9 mouse cellular contexts compared by ENCODE assay signal in genomic region chr5:138275216-138276050, GRCm38 (mm10). TPM values are rescaled to one million over a fixed set of nuclear protein-coding genes. Genes with fewer than 3 reads are reported as not detected.
DNase-seq lines count a peak whose midpoint lies in the region; ATAC-seq lines count a peak whose summit lies in the region.
"Had no signal": no experiment of that assay in that cellular context is flagged by ENCODE, and none has a peak within 500 bp of the region (broad histone marks: within the 10 kb centered on the region; RNA-seq: fewer than 3 reads in every experiment).

No protein-coding gene starts in this region.

- no peaks in the 10 kb centered on the region for H3K9me3 ChIP-seq in heart, embryonic 11.5 days (replicated peaks; ENCODE audit: control insufficient read depth, low read length)
- peaks cover 1% of the 10 kb centered on the region for H3K9me3 ChIP-seq in forebrain, embryonic 10.5 days
- H3K9me3 ChIP-seq in kidney, embryonic 15.5 days (replicated peaks) = peaks cover 2% of the 10 kb centered on the region; the same call in 1 of the 2 replicates
- H3K9me3 ChIP-seq in neural tube, embryonic 12.5 days = peaks cover 2% of the 10 kb centered on the region; the same call in 1 of the 2 replicates

- no peak for ATAC-seq in heart, embryonic 11.5 days (replicated peaks; ENCODE audit: insufficient number of reproducible peaks, low FRiP score, low TSS enrichment)
- ATAC-seq in kidney, embryonic 15.5 days (replicated peaks; ENCODE audit: low FRiP score) = 0 out of 2 replicates have a peak, but pooled peaks have one; percentile 10
- no peak for ATAC-seq in neural tube, embryonic 12.5 days (ENCODE audit: low FRiP score, low read depth)

- intact Hi-C loops in heart, postnatal 25 days (cut with DNase I) = no loop called here
- intact Hi-C loops in gastrocnemius, postnatal 36 days (cut with DNase I) = no loop called here

- peaks cover 5% of the 10 kb centered on the region; the same call in 1 of the 2 replicates for H3K4me1 ChIP-seq in heart, embryonic 11.5 days (ENCODE audit: control insufficient read depth, insufficient read depth, low read length)
- H3K4me1 ChIP-seq in forebrain, embryonic 10.5 days = peaks cover 89% of the 10 kb centered on the region
- peaks cover 59% of the 10 kb centered on the region for H3K4me1 ChIP-seq in kidney, embryonic 15.5 days
- peaks cover 62% of the 10 kb centered on the region for H3K4me1 ChIP-seq in neural tube, embryonic 12.5 days

- peak overlapping the region; percentile 53; the same call in 1 of the 2 replicates for H3K9ac ChIP-seq in heart, embryonic 11.5 days (ENCODE audit: low read depth, low read length)
- peak overlapping the region; percentile 42 for H3K9ac ChIP-seq in kidney, embryonic 15.5 days
- peak overlapping the region; percentile 58 for H3K9ac ChIP-seq in neural tube, embryonic 12.5 days

- H3K4me3 ChIP-seq in heart, embryonic 11.5 days (ENCODE audit: low read depth, low read length) = peak overlapping the region; percentile 18; the same call in 1 of the 2 replicates
- H3K4me3 ChIP-seq in forebrain, embryonic 10.5 days = peak overlapping the region; percentile 47
- H3K4me3 ChIP-seq in kidney, embryonic 15.5 days (replicated peaks) = peak overlapping the region; percentile 24
- peak overlapping the region; percentile 34 for H3K4me3 ChIP-seq in neural tube, embryonic 12.5 days

- H3K36me3 ChIP-seq in heart, embryonic 11.5 days (ENCODE audit: control insufficient read depth, insufficient read depth, low read length) = peaks cover 3% of the 10 kb centered on the region; the same call in 1 of the 2 replicates
- peaks cover 45% of the 10 kb centered on the region for H3K36me3 ChIP-seq in forebrain, embryonic 10.5 days (replicated peaks)
- peaks cover 17% of the 10 kb centered on the region for H3K36me3 ChIP-seq in kidney, embryonic 15.5 days
- H3K36me3 ChIP-seq in neural tube, embryonic 12.5 days = peaks cover 35% of the 10 kb centered on the region

- H3K27ac ChIP-seq in heart, embryonic 11.5 days (ENCODE audit: low read depth, low read length) = no peak overlapping the region
- H3K27ac ChIP-seq in forebrain, embryonic 10.5 days = peak overlapping the region; percentile 73
- H3K27ac ChIP-seq in kidney, embryonic 15.5 days = peak overlapping the region; percentile 59
- H3K27ac ChIP-seq in neural tube, embryonic 12.5 days = no peak overlapping the region

- WGBS in heart, embryonic 11.5 days (ENCODE audit: insufficient replicate concordance) = 28% methylated on average over 41 of the region's 41 CpGs
- 6% methylated on average over 41 of the region's 41 CpGs for WGBS in forebrain, embryonic 10.5 days
- 21% methylated on average over 41 of the region's 41 CpGs for WGBS in kidney, embryonic 15.5 days
- 10% methylated on average over 41 of the region's 41 CpGs for WGBS in neural tube, embryonic 12.5 days

- H3K27me3 ChIP-seq in heart, embryonic 11.5 days (ENCODE audit: control insufficient read depth, insufficient read depth, low read length) = peaks cover 9% of the 10 kb centered on the region
- H3K27me3 ChIP-seq in forebrain, embryonic 10.5 days (ENCODE audit: poor library complexity, severe bottlenecking) = peaks cover 51% of the 10 kb centered on the region
- H3K27me3 ChIP-seq in kidney, embryonic 15.5 days = no peaks in the 10 kb centered on the region
- no peaks in the 10 kb centered on the region for H3K27me3 ChIP-seq in neural tube, embryonic 12.5 days (replicated peaks)

- no peak for DNase-seq in heart, postnatal 25 days (ENCODE audit: low spot score)
- DNase-seq in forebrain, embryonic 10.5 days (ENCODE audit: extremely low spot score, low spot score) = no peak
- DNase-seq in layer of hippocampus, postnatal 10 days (ENCODE audit: low spot score in 2 of 2) = no peak
- no peak for DNase-seq in frontal cortex, postnatal 14 days (ENCODE audit: low spot score in 2 of 2)
- no peak for DNase-seq in gastrocnemius, postnatal 36 days

- peak overlapping the region; percentile 61 for H3K4me2 ChIP-seq in heart, embryonic 11.5 days
- peak overlapping the region; percentile 59 for H3K4me2 ChIP-seq in kidney, embryonic 15.5 days
- peak overlapping the region; percentile 89 for H3K4me2 ChIP-seq in neural tube, embryonic 12.5 days (replicated peaks)

RNA-seq across cellular contexts. Expression of gene Gal3st4, which starts 2.8 kb away (rescaled TPM):
- polyA plus RNA-seq in heart, embryonic 11.5 days (2014; fragmentation: Nextera tagmentation; extraction: Ambion mirVana) = 1.3 and 1.4 TPM in 2 replicates
- under 1 TPM; 0.14 to 0.26 TPM for total RNA-seq in heart, postnatal 25 days (2021)
- 3.1 and 3.9 TPM in 2 replicates for polyA plus RNA-seq in forebrain, embryonic 10.5 days (2016; fragmentation: Nextera tagmentation; extraction: Ambion mirVana)
- 2.1 and 2.7 TPM in 2 replicates for polyA plus RNA-seq in kidney, embryonic 15.5 days (2015; fragmentation: Nextera tagmentation; extraction: Ambion mirVana)
- 4.3 and 5.0 TPM in 2 replicates for polyA plus RNA-seq in neural tube, embryonic 12.5 days (2016; fragmentation: Nextera tagmentation; extraction: Ambion mirVana)
- 1 to 10 TPM; 2.8 TPM for total RNA-seq in layer of hippocampus, postnatal 10 days (2021)
- total RNA-seq in gastrocnemius, postnatal 36 days (2021) = under 1 TPM; 0.12 to 0.18 TPM

RNA-seq across cellular contexts. Expression of gene Gm43720, which starts 4.3 kb away (rescaled TPM):
- 0.10 and 0.14 TPM in 2 replicates for polyA plus RNA-seq in heart, embryonic 11.5 days (2014; fragmentation: Nextera tagmentation; extraction: Ambion mirVana)
- total RNA-seq in heart, postnatal 25 days (2021) = not detected
- 0.09 TPM in 2 replicates for polyA plus RNA-seq in forebrain, embryonic 10.5 days (2016; fragmentation: Nextera tagmentation; extraction: Ambion mirVana)
- 0.08 and 0.22 TPM in 2 replicates for polyA plus RNA-seq in kidney, embryonic 15.5 days (2015; fragmentation: Nextera tagmentation; extraction: Ambion mirVana)
- polyA plus RNA-seq in neural tube, embryonic 12.5 days (2016; fragmentation: Nextera tagmentation; extraction: Ambion mirVana) = 0.05 and 0.17 TPM in 2 replicates
- total RNA-seq in layer of hippocampus, postnatal 10 days (2021) = not detected
- total RNA-seq in gastrocnemius, postnatal 36 days (2021) = not detected
- total RNA-seq: layer of hippocampus, postnatal 25 days had no signal

RNA-seq across cellular contexts. Expression of gene Gpc2, which starts 4.4 kb away (rescaled TPM):
- polyA plus RNA-seq in heart, embryonic 11.5 days (2014; fragmentation: Nextera tagmentation; extraction: Ambion mirVana) = 2.9 and 3.0 TPM in 2 replicates
- total RNA-seq in heart, postnatal 25 days (2021) = under 1 TPM; 0.08 to 0.18 TPM
- polyA plus RNA-seq in forebrain, embryonic 10.5 days (2016; fragmentation: Nextera tagmentation; extraction: Ambion mirVana) = 34.8 and 36.7 TPM in 2 replicates
- 27.8 and 29.8 TPM in 2 replicates for polyA plus RNA-seq in kidney, embryonic 15.5 days (2015; fragmentation: Nextera tagmentation; extraction: Ambion mirVana)
- 175 and 179 TPM in 2 replicates for polyA plus RNA-seq in neural tube, embryonic 12.5 days (2016; fragmentation: Nextera tagmentation; extraction: Ambion mirVana)
- 10 to 100 TPM; 11.2 to 11.8 TPM for total RNA-seq in layer of hippocampus, postnatal 10 days (2021)
- total RNA-seq in gastrocnemius, postnatal 36 days (2021) = not detected

RNA-seq across cellular contexts. Expression of gene Stag3, which starts 4.6 kb away (rescaled TPM):
- polyA plus RNA-seq in heart, embryonic 11.5 days (2014; fragmentation: Nextera tagmentation; extraction: Ambion mirVana) = 1.8 and 4.4 TPM in 2 replicates
- not detected for total RNA-seq in heart, postnatal 25 days (2021)
- polyA plus RNA-seq in forebrain, embryonic 10.5 days (2016; fragmentation: Nextera tagmentation; extraction: Ambion mirVana) = 3.8 and 4.1 TPM in 2 replicates
- 3.9 and 4.1 TPM in 2 replicates for polyA plus RNA-seq in kidney, embryonic 15.5 days (2015; fragmentation: Nextera tagmentation; extraction: Ambion mirVana)
- polyA plus RNA-seq in neural tube, embryonic 12.5 days (2016; fragmentation: Nextera tagmentation; extraction: Ambion mirVana) = 3.6 and 4.5 TPM in 2 replicates
- 1 to 10 TPM; 3.3 to 4.1 TPM for total RNA-seq in layer of hippocampus, postnatal 10 days (2021)
- total RNA-seq in gastrocnemius, postnatal 36 days (2021) = not detected

RNA-seq across cellular contexts. Expression of gene BC037034, which starts 11.6 kb away (rescaled TPM):
- 3.5 and 4.0 TPM in 2 replicates for polyA plus RNA-seq in heart, embryonic 11.5 days (2014; fragmentation: Nextera tagmentation; extraction: Ambion mirVana)
- 1 to 10 TPM; 3.1 to 3.8 TPM for total RNA-seq in heart, postnatal 25 days (2021)
- polyA plus RNA-seq in forebrain, embryonic 10.5 days (2016; fragmentation: Nextera tagmentation; extraction: Ambion mirVana) = 5.3 and 5.5 TPM in 2 replicates
- 5.9 and 6.5 TPM in 2 replicates for polyA plus RNA-seq in kidney, embryonic 15.5 days (2015; fragmentation: Nextera tagmentation; extraction: Ambion mirVana)
- polyA plus RNA-seq in neural tube, embryonic 12.5 days (2016; fragmentation: Nextera tagmentation; extraction: Ambion mirVana) = 20.1 and 25.4 TPM in 2 replicates
- total RNA-seq in layer of hippocampus, postnatal 10 days (2021) = 10 to 100 TPM; 76.0 to 84.4 TPM
- 1 to 10 TPM; 2.2 to 3.3 TPM for total RNA-seq in gastrocnemius, postnatal 36 days (2021)

Comparison
In these comparisons a context has a peak if more than half of its experiments do, and no peak if none do; other contexts are left out.
1. H3K27ac ChIP-seq: peak in forebrain, embryonic 10.5 days (single experiment) and kidney, embryonic 15.5 days (single experiment); none in heart, embryonic 11.5 days (single experiment) and neural tube, embryonic 12.5 days (single experiment).
2. Peak in every context shown above with its lines, with median percentiles within 50 percentile points of each other: H3K4me2 ChIP-seq, H3K4me3 ChIP-seq and H3K9ac ChIP-seq.